Mouse (Mus musculus) forebrain, embryonic 16.5 days (tissue): ENCODE data around the gene Bsg. TPM values are rescaled to one million over a fixed set of nuclear protein-coding genes. Genes with fewer than 3 reads are reported as not detected.
"Not testable (repeated sequence)": the region's sequence is repeated elsewhere in the genome, so short reads cannot be mapped to it uniquely, and the experiment has no call there.

Experiments used
- ATAC-seq: fragments of 200-750 bp; cut with Nextera tagmentation; 2 replicates; pipeline ENCODE4 v1.8.0; 2017; ENCODE audit warnings: mild to moderate bottlenecking, moderate library complexity
- H3K27ac ChIP-seq: fragments of 300-500 bp; sonication (generic); 2 replicates; pipeline ENCODE4 v1.5.1; 2014; ENCODE audit warnings: low read length, control low read depth
- H3K27me3 ChIP-seq: fragments of 300-500 bp; sonication (generic); replicated peaks from 2 replicates; pipeline ENCODE4 v1.6.1; 2014; ENCODE audit warnings: low read length; ENCODE audit not compliant: control insufficient read depth, insufficient read depth
- H3K36me3 ChIP-seq: fragments of 300-500 bp; sonication (generic); 2 replicates; pipeline ENCODE4 v1.6.1; 2014; ENCODE audit not compliant: control insufficient read depth, insufficient read depth
- H3K4me1 ChIP-seq: fragments of 300-500 bp; sonication (generic); replicated peaks from 2 replicates; pipeline ENCODE4 v1.6.1; 2014; ENCODE audit warnings: low read length; ENCODE audit not compliant: control insufficient read depth, insufficient read depth
- H3K4me2 ChIP-seq: fragments of 300-500 bp; sonication (generic); 2 replicates; pipeline ENCODE4 v1.6.1; 2014; ENCODE audit warnings: mild to moderate bottlenecking, low read length, control low read depth
- H3K4me3 ChIP-seq: fragments of 300-500 bp; sonication (generic); replicated peaks from 2 replicates; pipeline ENCODE4 v1.5.1; 2014; ENCODE audit warnings: mild to moderate bottlenecking, low read length, control low read depth
- H3K9ac ChIP-seq: fragments of 300-500 bp; sonication (generic); replicated peaks from 2 replicates; pipeline ENCODE4 v1.6.1; 2014; ENCODE audit warnings: low read depth, low read length, control low read depth
- H3K9me3 ChIP-seq: fragments of 300-500 bp; sonication (generic); 2 replicates; pipeline ENCODE4 v1.6.1; 2016; ENCODE audit warnings: low read length; ENCODE audit not compliant: control insufficient read depth
- WGBS: fragments of 180-500 bp; shearing (Covaris S2); extraction: QIAGEN DNeasy Blood & Tissue Kit; methylation state at CpG from one replicate; pipeline ENCODE4 v1.1.7; 2014; 5-methylcytosine and 5-hydroxymethylcytosine counted together
- polyA plus RNA-seq: library from polyadenylated mRNA; unstranded; fragments of >200 nt; fragmentation: Nextera tagmentation; extraction: Ambion mirVana; gene quantifications from 2 replicates; pipeline ENCODE4 v1.2.1, GENCODE M21; 2015

Bsg gene
- polyA plus RNA-seq, 1 experiment from 2014 or later: 726 TPM

- Histone ChIP-seq H3K27ac (peak overlapping the region; percentile 13; the same call in 1 of the 2 replicates), H3K27me3 (no peaks in the 10 kb centered on the region), H3K4me1 (peaks cover 14% of the 10 kb centered on the region), H3K9me3 (no peaks in the 10 kb centered on the region), H3K36me3 (no peaks in the 10 kb centered on the region), H3K4me2 (no peak overlapping the region), H3K9ac (no peak overlapping the region), H3K4me3 (no peak overlapping the region)
- no peak for ATAC-seq
- 49% methylated on average over 7 of the region's 7 CpGs for WGBS
These were observed 3.6 kb upstream of the Bsg start for GRCm38 (mm10) chr10:79700676-79701075.

- H3K27ac ChIP-seq: peak overlapping the region; percentile 13; the same call in 1 of the 2 replicates
- 75% methylated on average over 10 of the region's 10 CpGs for WGBS
- H3K36me3 ChIP-seq: no peaks in the 10 kb centered on the region
- no peak for ATAC-seq
- no peak overlapping the region for H3K4me3 ChIP-seq
- no peak overlapping the region for H3K4me2 ChIP-seq
- H3K9ac ChIP-seq: no peak overlapping the region
- H3K4me1 ChIP-seq: peaks cover 20% of the 10 kb centered on the region
- no peaks in the 10 kb centered on the region for H3K27me3 ChIP-seq
- no peaks in the 10 kb centered on the region for H3K9me3 ChIP-seq
These were observed 2.7 kb upstream of the Bsg start for GRCm38 (mm10) chr10:79701443-79702129.

GRCm38 (mm10) chr10:79702970-79703369 is 1.3 kb upstream of the Bsg start:
- H3K4me1 ChIP-seq: peaks cover 29% of the 10 kb centered on the region
- 90% methylated on average over 2 of the region's 4 CpGs for WGBS
- H3K27ac ChIP-seq, H3K36me3 ChIP-seq, H3K27me3 ChIP-seq, H3K9me3 ChIP-seq, H3K4me3 ChIP-seq, H3K9ac ChIP-seq, ATAC-seq, H3K4me2 ChIP-seq: not testable (repeated sequence)

- peak overlapping the region; percentile 51 for H3K4me2 ChIP-seq
- H3K4me1 ChIP-seq: peaks cover 29% of the 10 kb centered on the region
- no peaks in the 10 kb centered on the region for H3K27me3 ChIP-seq
- H3K9ac ChIP-seq: peak overlapping the region; percentile 50; the same call in 1 of the 2 replicates
- 74% methylated on average over 10 of the region's 10 CpGs for WGBS
- peak overlapping the region; percentile 45 for H3K27ac ChIP-seq
- no peaks in the 10 kb centered on the region for H3K9me3 ChIP-seq
- no peaks in the 10 kb centered on the region for H3K36me3 ChIP-seq
- peak overlapping the region; percentile 59 for H3K4me3 ChIP-seq
- ATAC-seq: no peak
These were observed 750 bp upstream of the Bsg start for GRCm38 (mm10) chr10:79703541-79703940.

- no peaks in the 10 kb centered on the region for H3K27me3 ChIP-seq
- H3K4me3 ChIP-seq: peak overlapping the region; percentile 59
- H3K27ac ChIP-seq: no peak overlapping the region
- peaks cover 29% of the 10 kb centered on the region for H3K4me1 ChIP-seq
- peak overlapping the region; percentile 76 for H3K9ac ChIP-seq
- H3K4me2 ChIP-seq: peak overlapping the region; percentile 67
- no peaks in the 10 kb centered on the region for H3K36me3 ChIP-seq
- no peaks in the 10 kb centered on the region for H3K9me3 ChIP-seq
- 5% methylated on average over 10 of the region's 10 CpGs for WGBS
- no peak for ATAC-seq
These were observed 674 bp downstream of the Bsg start for GRCm38 (mm10) chr10:79704970-79705360.

- Histone ChIP-seq H3K4me3 (peak overlapping the region; percentile 59; the same call in 1 of the 2 replicates), H3K9ac (peak overlapping the region; percentile 1; the same call in 1 of the 2 replicates), H3K4me1 (peaks cover 29% of the 10 kb centered on the region), H3K4me2 (peak overlapping the region; percentile 67), H3K9me3 (no peaks in the 10 kb centered on the region), H3K27me3 (no peaks in the 10 kb centered on the region), H3K27ac (no peak overlapping the region), H3K36me3 (peaks cover 5% of the 10 kb centered on the region)
- 82% methylated on average over 5 of the region's 5 CpGs for WGBS
- ATAC-seq: no peak
These were observed 1.7 kb downstream of the Bsg start for GRCm38 (mm10) chr10:79705951-79706350.

- Histone ChIP-seq H3K4me1 (peaks cover 29% of the 10 kb centered on the region), H3K27ac (no peak overlapping the region), H3K36me3 (peaks cover 7% of the 10 kb centered on the region), H3K27me3 (no peaks in the 10 kb centered on the region), H3K4me2 (peak overlapping the region; percentile 67; the same call in 1 of the 2 replicates), H3K4me3 (no peak overlapping the region), H3K9me3 (no peaks in the 10 kb centered on the region), H3K9ac (no peak overlapping the region)
- WGBS: 79% methylated on average over 5 of the region's 5 CpGs
- ATAC-seq: no peak
These were observed 2.3 kb downstream of the Bsg start for GRCm38 (mm10) chr10:79706406-79707094.

GRCm38 (mm10) chr10:79707162-79707561 is 2.9 kb downstream of the Bsg start:
- peaks cover 29% of the 10 kb centered on the region for H3K4me1 ChIP-seq
- H3K9ac ChIP-seq: no peak overlapping the region
- peak overlapping the region; percentile 4 for H3K4me2 ChIP-seq
- H3K27ac ChIP-seq: no peak overlapping the region
- 83% methylated on average over 1 of the region's 1 CpGs for WGBS
- H3K27me3 ChIP-seq: no peaks in the 10 kb centered on the region
- H3K36me3 ChIP-seq: peaks cover 7% of the 10 kb centered on the region
- no peaks in the 10 kb centered on the region for H3K9me3 ChIP-seq
- ATAC-seq: no peak
- no peak overlapping the region for H3K4me3 ChIP-seq

GRCm38 (mm10) chr10:79707759-79708158 is 3.5 kb downstream of the Bsg start:
- no peak overlapping the region for H3K4me2 ChIP-seq

More at GRCm38 (mm10) chr10:79707759-79708158, 3.5 kb downstream of the Bsg start:
- no peak for ATAC-seq
- no peaks in the 10 kb centered on the region for H3K9me3 ChIP-seq
- peaks cover 29% of the 10 kb centered on the region for H3K4me1 ChIP-seq
- H3K9ac ChIP-seq: no peak overlapping the region
- 75% methylated on average over 4 of the region's 4 CpGs for WGBS
- no peak overlapping the region for H3K4me3 ChIP-seq
- H3K27me3 ChIP-seq: no peaks in the 10 kb centered on the region
- peaks cover 7% of the 10 kb centered on the region for H3K36me3 ChIP-seq
- H3K27ac ChIP-seq: no peak overlapping the region
